Mouse (Mus musculus) heart, adult 2 months (tissue): ENCODE measurements around the gene Traf4. TPM values are rescaled to one million over a fixed set of nuclear protein-coding genes. Genes with fewer than 3 reads are reported as not detected.
"Not testable (repeated sequence)": the region's sequence is repeated elsewhere in the genome, so short reads cannot be mapped to it uniquely, and the experiment has no call there.

ENCODE experiments used
- DNase-seq, 2 experiments: peaks; one replicate each; pipeline ENCODE4 v3.0.0; 2021
- H3K27ac ChIP-seq: fragments of 200-600 bp; 2 replicates; pipeline ENCODE4 v1.8.1; 2022
- H3K27me3 ChIP-seq: fragments of 200-500 bp; 2 replicates; pipeline ENCODE4 v1.6.1; 2012; ENCODE audit warnings: mild to moderate bottlenecking, low read length, inconsistent platforms, mixed read lengths; ENCODE audit not compliant: control insufficient read depth, insufficient read depth
- H3K36me3 ChIP-seq: fragments of 200-500 bp; 2 replicates; pipeline ENCODE4 v1.6.1; 2012; ENCODE audit warnings: low read length, inconsistent platforms; ENCODE audit not compliant: control insufficient read depth, insufficient read depth
- H3K4me1 ChIP-seq: fragments of 200-500 bp; 2 replicates; pipeline ENCODE4 v1.6.1; 2011; ENCODE audit warnings: low read length; ENCODE audit not compliant: control insufficient read depth, insufficient read depth
- H3K4me3 ChIP-seq: fragments of 200-600 bp; 2 replicates; pipeline ENCODE4 v1.8.1; 2022
- H3K79me2 ChIP-seq: fragments of 200-500 bp; replicated peaks from 2 replicates; pipeline ENCODE4 v1.6.1; 2012; ENCODE audit warnings: mild to moderate bottlenecking, inconsistent platforms, low read length, moderate library complexity, mixed read lengths; ENCODE audit not compliant: control insufficient read depth, insufficient read depth
- H3K9ac ChIP-seq: fragments of 200-500 bp; 2 replicates; pipeline ENCODE4 v1.6.1; 2012; ENCODE audit warnings: low read depth, mild to moderate bottlenecking, control low read depth, inconsistent platforms, low read length, mixed read lengths
- CTCF ChIP-seq: fragments of 200-600 bp; IDR thresholded peaks from 2 replicates; pipeline ENCODE4 v1.8.1; 2022; ENCODE audit warnings: antibody characterized with exemption, mild to moderate bottlenecking, moderate library complexity
- EP300 ChIP-seq: fragments of 200-500 bp; IDR thresholded peaks from 2 replicates; pipeline ENCODE4 v1.6.1; 2011; ENCODE audit warnings: low read depth, low read length, control low read depth; ENCODE audit not compliant: insufficient read depth
- POLR2A ChIP-seq: fragments of 200-500 bp; IDR thresholded peaks from 2 replicates; pipeline ENCODE4 v1.6.1; 2011; ENCODE audit warnings: mild to moderate bottlenecking, low read depth, low read length, control low read depth; ENCODE audit not compliant: insufficient read depth
- WGBS: fragments of 180-500 bp; shearing (Covaris S2); methylation state at CpG from one replicate; pipeline ENCODE4 v1.1.7; 2018; 5-methylcytosine and 5-hydroxymethylcytosine counted together
- intact Hi-C: fragments of 180-260 bp; cut with DNase I; formaldehyde crosslinking; loops from one replicate; pipeline ENCODE4 v1.15.1; 2025
- polyA plus RNA-seq: library from polyadenylated mRNA; depleted of rRNA; stranded (reverse); fragments of >200 nt; gene quantifications from 2 replicates; pipeline ENCODE4 v1.2.3, GENCODE M21; 2012
- total RNA-seq, 2 experiments: library from RNA; stranded (reverse); gene quantifications; 2 replicates each; pipeline ENCODE4 v1.2.3; 2021

Traf4 gene
- total and polyA plus RNA-seq, 3 experiments: 3.7 to 13.4 (median 6.0) TPM

GRCm38 (mm10) chr11:78136132-78136531, 29.3 kb downstream of the Traf4 start:
- DNase-seq: no peak
- intact Hi-C loops: no loop called here
- peaks cover 4% of the 10 kb centered on the region for H3K36me3 ChIP-seq
- TF ChIP-seq EP300 (no peak), POLR2A (no peak), CTCF (no peak)
- WGBS: 42% methylated on average over 1 of the region's 1 CpGs
- no peaks in the 10 kb centered on the region for H3K27me3 ChIP-seq
- no peak overlapping the region for H3K4me3 ChIP-seq
- H3K9ac ChIP-seq: no peak overlapping the region
- peaks cover 4% of the 10 kb centered on the region; the same call in 1 of the 2 replicates for H3K79me2 ChIP-seq
- peaks cover 8% of the 10 kb centered on the region for H3K4me1 ChIP-seq
- H3K27ac ChIP-seq: no peak overlapping the region

- H3K27ac ChIP-seq, H3K36me3 ChIP-seq, H3K9ac ChIP-seq, intact Hi-C loops, H3K27me3 ChIP-seq, H3K79me2 ChIP-seq, DNase-seq, H3K4me3 ChIP-seq, H3K4me1 ChIP-seq: not testable (repeated sequence)
- WGBS: 92% methylated on average over 7 of the region's 7 CpGs
Observed at GRCm38 (mm10) chr11:78135314-78135713, 30.1 kb downstream of the Traf4 start.

- no peak for TF ChIP-seq CTCF
- TF ChIP-seq POLR2A: no peak
- no peak for TF ChIP-seq EP300
- intact Hi-C loops: no loop called here
- Histone ChIP-seq H3K9ac (no peak overlapping the region), H3K79me2 (peaks cover 8% of the 10 kb centered on the region), H3K27me3 (no peaks in the 10 kb centered on the region), H3K4me1 (peaks cover 8% of the 10 kb centered on the region), H3K4me3 (no peak overlapping the region), H3K27ac (no peak overlapping the region), H3K36me3 (peaks cover 4% of the 10 kb centered on the region)
- WGBS: 43% methylated on average over 3 of the region's 3 CpGs
- no peak for DNase-seq
Observed at GRCm38 (mm10) chr11:78134344-78134743, 31.0 kb downstream of the Traf4 start.

- H3K79me2 ChIP-seq: peaks cover 6% of the 10 kb centered on the region
- 87% methylated on average over 6 of the region's 6 CpGs for WGBS
- no peaks in the 10 kb centered on the region for H3K27me3 ChIP-seq
- DNase-seq: no peak
- no peak overlapping the region for H3K9ac ChIP-seq
- no peak for TF ChIP-seq EP300
- TF ChIP-seq CTCF: no peak
- no peak for TF ChIP-seq POLR2A
- peaks cover 10% of the 10 kb centered on the region for H3K4me1 ChIP-seq
- no peak overlapping the region for H3K4me3 ChIP-seq
- peaks cover 4% of the 10 kb centered on the region for H3K36me3 ChIP-seq
- no peak overlapping the region for H3K27ac ChIP-seq
- intact Hi-C loops: no loop called here
Observed at GRCm38 (mm10) chr11:78133915-78134314, 31.5 kb downstream of the Traf4 start.

- Histone ChIP-seq H3K4me1 (peaks cover 15% of the 10 kb centered on the region), H3K4me3 (no peak overlapping the region), H3K27ac (no peak overlapping the region), H3K27me3 (no peaks in the 10 kb centered on the region), H3K79me2 (peaks cover 11% of the 10 kb centered on the region), H3K36me3 (peaks cover 3% of the 10 kb centered on the region), H3K9ac (no peak overlapping the region)
- intact Hi-C loops: no loop called here
- 43% methylated on average over 8 of the region's 8 CpGs for WGBS
- DNase-seq: no peak
- TF ChIP-seq POLR2A (no peak), CTCF (no peak), EP300 (no peak)
Observed at GRCm38 (mm10) chr11:78129458-78129857, 35.9 kb downstream of the Traf4 start.

GRCm38 (mm10) chr11:78126739-78127138, 38.6 kb downstream of the Traf4 start:
- no peak for DNase-seq
- H3K9ac ChIP-seq: no peak overlapping the region
- intact Hi-C loops: no loop called here
- no peak overlapping the region for H3K27ac ChIP-seq
- no peak overlapping the region for H3K4me3 ChIP-seq
- H3K4me1 ChIP-seq: peaks cover 18% of the 10 kb centered on the region
- no peaks in the 10 kb centered on the region for H3K27me3 ChIP-seq
- no peak for TF ChIP-seq POLR2A
- no peak for TF ChIP-seq CTCF
- TF ChIP-seq EP300: no peak
- peaks cover 11% of the 10 kb centered on the region for H3K79me2 ChIP-seq
- WGBS: 57% methylated on average over 4 of the region's 4 CpGs
- peaks cover 5% of the 10 kb centered on the region for H3K36me3 ChIP-seq
